Mouse (Mus musculus) hindbrain, embryonic 10.5 days (tissue): Measurements from ENCODE around the gene Ccdc63. TPM values are rescaled to one million over a fixed set of nuclear protein-coding genes. Genes with fewer than 3 reads are reported as not detected.

Source experiments
- DNase-seq: peaks from one replicate; pipeline ENCODE4 v3.0.0-alpha.2; 2017; ENCODE audit warnings: low spot score
- H3K27ac ChIP-seq: fragments of 300-500 bp; sonication (generic); 2 replicates; pipeline ENCODE4 v1.5.1; 2016; ENCODE audit warnings: mild to moderate bottlenecking, moderate library complexity
- H3K27me3 ChIP-seq: fragments of 300-500 bp; sonication (generic); 2 replicates; pipeline ENCODE4 v1.6.1; 2016; ENCODE audit warnings: mild to moderate bottlenecking; ENCODE audit not compliant: poor library complexity, insufficient read depth, severe bottlenecking
- H3K36me3 ChIP-seq: fragments of 300-500 bp; sonication (generic); 2 replicates; pipeline ENCODE4 v1.6.1; 2016; ENCODE audit warnings: mild to moderate bottlenecking, moderate library complexity
- H3K4me1 ChIP-seq: fragments of 300-500 bp; sonication (generic); replicated peaks from 2 replicates; pipeline ENCODE4 v1.6.1; 2016; ENCODE audit warnings: mild to moderate bottlenecking
- H3K4me3 ChIP-seq: fragments of 300-500 bp; sonication (generic); 2 replicates; pipeline ENCODE4 v1.5.1; 2016; ENCODE audit warnings: mild to moderate bottlenecking, moderate library complexity
- H3K9me3 ChIP-seq: fragments of 300-500 bp; sonication (generic); 2 replicates; pipeline ENCODE4 v1.6.1; 2016; ENCODE audit warnings: mild to moderate bottlenecking, moderate library complexity
- WGBS: fragments of 180-500 bp; shearing (Covaris S2); methylation state at CpG from one replicate; pipeline ENCODE4 v1.1.7; 2016; 5-methylcytosine and 5-hydroxymethylcytosine counted together
- polyA plus RNA-seq: library from polyadenylated mRNA; unstranded; fragments of >200 nt; fragmentation: Nextera tagmentation; extraction: Ambion mirVana; gene quantifications from 2 replicates; pipeline ENCODE4 v1.2.1, GENCODE M21; 2016

Gene Ccdc63
- polyA plus RNA-seq, 1 experiment from 2014 or later: not detected

DNA sequence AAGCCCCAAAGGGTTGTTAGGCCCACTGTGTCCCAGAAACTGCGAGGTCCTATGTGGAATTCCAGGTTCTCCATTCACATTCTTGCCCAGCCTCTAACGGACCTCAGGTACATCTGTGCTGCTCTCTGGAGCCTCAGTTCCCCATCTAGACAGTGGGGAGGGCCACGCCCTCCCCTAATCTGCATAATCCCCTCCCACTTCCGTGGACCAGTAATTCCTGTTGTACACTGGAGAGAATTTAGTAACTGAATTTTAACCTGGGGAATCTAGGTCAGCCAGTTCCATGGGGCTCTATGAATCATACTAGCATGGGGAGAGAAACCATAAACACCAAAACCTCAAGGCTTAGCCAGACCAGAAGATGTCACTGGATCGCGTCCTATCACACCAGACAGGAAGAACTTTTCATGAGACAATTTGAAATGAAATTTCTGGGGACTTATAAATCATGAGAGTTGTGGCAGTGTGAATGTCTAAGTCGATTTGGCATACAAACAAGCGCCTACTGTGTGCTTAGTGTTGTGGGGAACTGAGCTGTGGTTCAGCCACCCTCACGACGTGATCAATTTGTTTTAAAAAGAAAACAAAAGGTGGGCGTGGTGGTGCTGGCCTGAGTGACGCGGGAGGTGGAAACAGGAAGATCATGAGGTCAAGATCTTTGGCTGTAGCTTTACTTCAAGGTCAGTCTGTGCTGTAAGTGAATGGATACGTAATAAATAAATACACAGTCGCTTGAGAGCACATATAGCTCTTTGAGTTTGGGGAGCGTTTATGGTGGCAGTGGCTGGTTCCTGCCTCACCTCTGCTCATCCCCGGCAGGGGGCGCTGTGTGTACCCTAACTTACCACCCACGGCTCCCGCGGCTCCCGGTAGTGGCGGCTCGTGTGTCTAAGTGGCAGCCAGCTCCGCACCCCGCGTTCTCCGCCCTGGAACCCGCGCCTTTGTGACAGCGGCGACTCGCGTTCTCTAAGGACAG is 9.3 kb downstream of the Ccdc63 start:
- Histone ChIP-seq H3K27ac (peak overlapping the region; percentile 50; the same call in 1 of the 2 replicates), H3K4me1 (peaks cover 35% of the 10 kb centered on the region), H3K4me3 (peak overlapping the region; percentile 49), H3K27me3 (peaks cover 27% of the 10 kb centered on the region), H3K36me3 (no peaks in the 10 kb centered on the region), H3K9me3 (no peaks in the 10 kb centered on the region)
- WGBS: 11% methylated on average over 34 of the region's 34 CpGs
- DNase-seq: peak; percentile 82

DNA sequence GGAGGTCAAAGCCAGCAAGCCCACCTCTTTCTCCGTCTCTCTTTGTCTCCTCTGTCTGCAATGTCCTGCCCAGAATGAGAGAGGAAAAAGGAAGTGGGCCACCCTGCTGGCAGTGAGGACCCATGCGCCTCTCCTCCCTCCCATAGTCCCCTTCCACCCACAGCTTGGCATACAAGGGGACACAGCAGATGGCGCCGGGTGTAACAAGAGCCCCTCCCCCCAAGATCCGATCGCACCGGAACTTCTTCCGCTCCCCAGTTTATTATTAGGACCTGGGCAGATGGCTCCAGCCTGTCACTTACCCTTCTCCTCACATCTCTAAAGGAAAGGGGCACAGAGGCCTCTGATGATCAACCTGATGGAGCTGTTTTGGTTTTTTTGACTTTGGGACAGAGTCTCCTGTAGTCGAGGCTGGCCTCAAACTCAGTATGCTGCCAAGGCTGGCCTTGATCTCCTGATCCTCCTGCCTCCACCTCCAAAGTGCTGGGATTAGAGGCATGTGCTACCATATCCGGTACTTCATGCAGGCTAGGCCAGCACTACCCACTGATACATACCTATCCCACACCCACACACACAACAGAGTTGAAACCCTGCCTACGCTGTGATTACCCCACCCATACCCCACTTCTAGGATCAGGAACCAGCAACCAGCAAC is 10.2 kb downstream of the Ccdc63 start:
- WGBS: 81% methylated on average over 11 of the region's 11 CpGs
- Histone ChIP-seq H3K9me3 (no peaks in the 10 kb centered on the region), H3K4me1 (peaks cover 32% of the 10 kb centered on the region), H3K27me3 (peaks cover 27% of the 10 kb centered on the region), H3K4me3 (no peak overlapping the region), H3K27ac (no peak overlapping the region), H3K36me3 (no peaks in the 10 kb centered on the region)
- DNase-seq: no peak

- Histone ChIP-seq H3K4me1 (peaks cover 26% of the 10 kb centered on the region), H3K4me3 (no peak overlapping the region), H3K36me3 (no peaks in the 10 kb centered on the region), H3K27me3 (peaks cover 27% of the 10 kb centered on the region), H3K9me3 (no peaks in the 10 kb centered on the region), H3K27ac (no peak overlapping the region)
- DNase-seq: peak; percentile 58
- 35% methylated on average over 16 of the region's 16 CpGs for WGBS
These were observed 11.5 kb downstream of the Ccdc63 start for GRCm38 (mm10) chr5:122129068-122129655.

DNA sequence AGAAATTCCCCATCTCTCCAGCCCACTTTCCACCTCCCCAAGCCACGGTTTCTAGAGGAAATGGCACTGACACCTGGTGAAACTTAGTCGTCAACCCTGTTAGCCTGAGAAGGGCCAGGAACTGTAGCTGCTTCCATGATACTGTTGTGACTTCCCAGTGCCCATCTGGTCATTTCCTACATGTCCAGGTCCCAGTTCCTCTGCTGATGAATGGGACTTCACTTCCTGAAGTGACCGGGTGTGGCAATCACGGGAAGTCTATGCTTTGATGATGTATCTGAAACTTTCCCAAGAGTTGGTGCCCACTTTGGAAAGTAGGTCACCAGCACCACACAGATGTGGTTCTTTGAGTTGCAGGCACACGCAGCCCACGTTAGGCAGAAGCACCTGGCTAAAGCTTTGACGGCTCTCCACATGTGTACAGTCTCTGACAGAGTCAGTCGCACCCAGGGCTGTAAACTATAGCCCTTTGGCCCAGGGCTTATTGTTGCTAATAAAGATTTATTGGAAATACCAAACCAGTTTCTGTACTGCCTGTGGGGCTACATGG is 15.3 kb downstream of the Ccdc63 start:
- peaks cover 2% of the 10 kb centered on the region; the same call in 1 of the 2 replicates for H3K27me3 ChIP-seq
- H3K9me3 ChIP-seq: no peaks in the 10 kb centered on the region
- H3K4me1 ChIP-seq: peaks cover 6% of the 10 kb centered on the region; the same call in 1 of the 2 replicates
- no peak overlapping the region for H3K4me3 ChIP-seq
- WGBS: 87% methylated on average over 8 of the region's 8 CpGs
- no peaks in the 10 kb centered on the region for H3K36me3 ChIP-seq
- H3K27ac ChIP-seq: no peak overlapping the region
- no peak for DNase-seq

- H3K36me3 ChIP-seq: no peaks in the 10 kb centered on the region
- peaks cover 3% of the 10 kb centered on the region; the same call in 1 of the 2 replicates for H3K27me3 ChIP-seq
- no peak for DNase-seq
- no peaks in the 10 kb centered on the region for H3K4me1 ChIP-seq
- no peak overlapping the region for H3K27ac ChIP-seq
- WGBS: 74% methylated on average over 6 of the region's 6 CpGs
- H3K4me3 ChIP-seq: no peak overlapping the region
- H3K9me3 ChIP-seq: peaks cover 5% of the 10 kb centered on the region; the same call in 1 of the 2 replicates
These were observed 24.4 kb downstream of the Ccdc63 start for GRCm38 (mm10) chr5:122116243-122116642.

- no peak for DNase-seq
- Histone ChIP-seq H3K9me3 (peaks cover 5% of the 10 kb centered on the region; the same call in 1 of the 2 replicates), H3K36me3 (no peaks in the 10 kb centered on the region), H3K27me3 (peaks cover 3% of the 10 kb centered on the region; the same call in 1 of the 2 replicates), H3K4me1 (no peaks in the 10 kb centered on the region), H3K27ac (no peak overlapping the region), H3K4me3 (no peak overlapping the region)
- 97% methylated on average over 9 of the region's 9 CpGs for WGBS
These were observed 25.3 kb downstream of the Ccdc63 start for GRCm38 (mm10) chr5:122115266-122115763.

DNA sequence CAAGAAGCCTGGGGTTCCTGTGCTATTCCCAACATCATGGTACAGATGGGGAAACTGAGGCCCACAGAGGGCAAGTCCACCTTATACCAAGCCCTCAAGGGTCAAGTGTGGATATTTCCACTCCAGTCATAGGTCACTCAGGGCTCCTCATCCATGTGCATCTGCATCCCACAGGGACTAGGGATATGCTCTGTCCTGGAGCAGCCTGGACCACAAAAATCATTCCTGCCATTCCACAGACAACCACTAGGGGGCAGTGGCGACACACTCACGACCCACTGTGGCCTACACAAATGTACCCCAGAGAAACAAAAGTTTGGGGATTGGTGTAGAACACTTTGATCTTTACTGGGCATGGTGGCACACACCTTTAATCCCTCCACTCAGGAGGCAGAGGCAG is 26.4 kb downstream of the Ccdc63 start:
- peaks cover 7% of the 10 kb centered on the region for H3K4me1 ChIP-seq
- H3K4me3 ChIP-seq: no peak overlapping the region
- H3K27me3 ChIP-seq: peaks cover 3% of the 10 kb centered on the region; the same call in 1 of the 2 replicates
- H3K36me3 ChIP-seq: no peaks in the 10 kb centered on the region
- WGBS: 4% methylated on average over 2 of the region's 2 CpGs
- no peak overlapping the region for H3K27ac ChIP-seq
- H3K9me3 ChIP-seq: peaks cover 5% of the 10 kb centered on the region; the same call in 1 of the 2 replicates
- DNase-seq: peak; percentile 68

GRCm38 (mm10) chr5:122113450-122113849 is 27.2 kb downstream of the Ccdc63 start:
- Histone ChIP-seq H3K36me3 (no peaks in the 10 kb centered on the region), H3K9me3 (peaks cover 5% of the 10 kb centered on the region; the same call in 1 of the 2 replicates), H3K4me1 (peaks cover 12% of the 10 kb centered on the region), H3K27me3 (peaks cover 3% of the 10 kb centered on the region; the same call in 1 of the 2 replicates), H3K27ac (no peak overlapping the region), H3K4me3 (no peak overlapping the region)
- DNase-seq: no peak
- 80% methylated on average over 7 of the region's 7 CpGs for WGBS

DNA sequence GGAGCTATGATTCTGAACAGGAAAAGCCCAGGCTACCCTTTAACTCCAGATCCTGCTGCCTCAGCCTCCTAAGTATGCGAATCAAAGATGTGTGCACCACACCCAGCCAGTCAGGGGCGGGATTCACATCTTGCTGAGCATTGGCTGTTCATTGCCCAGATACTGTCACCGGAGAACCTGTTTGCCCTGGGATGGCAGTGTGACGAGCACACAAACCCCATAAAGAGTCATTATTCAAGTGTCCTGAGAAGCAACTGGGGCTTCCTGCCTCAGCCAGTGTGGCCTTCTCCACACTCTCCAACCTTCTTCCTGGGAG is 28.7 kb downstream of the Ccdc63 start:
- Histone ChIP-seq H3K27me3 (peaks cover 3% of the 10 kb centered on the region; the same call in 1 of the 2 replicates), H3K27ac (no peak overlapping the region; the same call in 1 of the 2 replicates), H3K9me3 (peaks cover 5% of the 10 kb centered on the region; the same call in 1 of the 2 replicates), H3K36me3 (no peaks in the 10 kb centered on the region), H3K4me3 (0 out of 2 replicates have a peak overlapping the region, but pooled peaks have one; percentile 20), H3K4me1 (peaks cover 12% of the 10 kb centered on the region)
- no peak for DNase-seq
- WGBS: 55% methylated on average over 4 of the region's 4 CpGs

DNA sequence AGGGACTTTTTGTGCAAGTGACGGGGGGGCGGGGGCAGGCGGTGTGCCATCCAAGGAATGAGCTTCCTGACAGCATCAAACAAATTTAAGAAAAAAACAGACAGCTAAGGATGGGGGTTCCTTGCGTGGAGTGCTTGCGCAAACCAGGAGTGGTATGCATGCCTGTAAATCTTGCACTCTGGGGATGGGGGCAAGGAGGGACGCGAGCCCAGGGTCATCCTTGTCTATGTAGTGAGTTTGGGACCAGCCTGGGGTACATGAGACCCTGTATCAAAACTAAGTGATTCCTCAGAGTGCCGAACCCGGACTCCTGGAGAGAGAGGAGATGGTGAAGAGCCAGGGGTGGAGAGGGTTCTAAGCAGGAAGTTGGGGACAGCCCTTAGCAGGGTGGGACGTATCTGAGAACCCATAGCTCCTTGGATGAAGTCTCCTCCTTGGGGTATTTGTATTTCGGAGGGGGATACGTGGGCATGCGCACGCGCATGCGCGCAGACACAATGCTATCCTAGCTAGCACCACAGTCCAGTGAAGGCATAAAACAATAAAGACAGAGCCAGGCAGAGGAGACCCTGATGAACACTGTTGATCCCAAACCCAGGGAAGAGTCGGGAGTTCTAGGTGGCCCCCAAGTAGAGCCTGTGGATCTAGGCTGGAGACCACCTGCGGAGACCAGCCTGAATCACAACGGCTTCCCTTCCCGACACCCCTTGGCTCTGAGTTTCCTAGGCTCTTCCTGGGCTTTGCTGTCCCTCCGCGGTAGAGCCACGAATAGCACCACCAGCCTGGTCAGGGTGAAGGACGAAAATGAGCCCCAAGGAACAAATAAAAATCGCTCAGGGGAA is 29.3 kb downstream of the Ccdc63 start:
- H3K27me3 ChIP-seq: peaks cover 3% of the 10 kb centered on the region
- H3K36me3 ChIP-seq: no peaks in the 10 kb centered on the region
- no peak overlapping the region; the same call in 1 of the 2 replicates for H3K27ac ChIP-seq
- WGBS: 64% methylated on average over 26 of the region's 26 CpGs
- peaks cover 4% of the 10 kb centered on the region; the same call in 1 of the 2 replicates for H3K9me3 ChIP-seq
- DNase-seq: no peak
- H3K4me1 ChIP-seq: peaks cover 12% of the 10 kb centered on the region
- H3K4me3 ChIP-seq: 0 out of 2 replicates have a peak overlapping the region, but pooled peaks have one; percentile 20

- Histone ChIP-seq H3K36me3 (no peaks in the 10 kb centered on the region), H3K9me3 (no peaks in the 10 kb centered on the region), H3K27ac (no peak overlapping the region), H3K27me3 (peaks cover 3% of the 10 kb centered on the region), H3K4me3 (no peak overlapping the region), H3K4me1 (peaks cover 12% of the 10 kb centered on the region)
- DNase-seq: no peak
- WGBS: 91% methylated on average over 13 of the region's 13 CpGs
These were observed 30.0 kb downstream of the Ccdc63 start for GRCm38 (mm10) chr5:122110625-122111024.
